Mouse (Mus musculus) gastrocnemius, postnatal 25 days (tissue): Measurements from ENCODE around the gene Otub2. TPM values are rescaled to one million over a fixed set of nuclear protein-coding genes. Genes with fewer than 3 reads are reported as not detected.
"Not testable (repeated sequence)": the region's sequence is repeated elsewhere in the genome, so short reads cannot be mapped to it uniquely, and the experiment has no call there.

Source experiments
- DNase-seq: peaks from one replicate; pipeline ENCODE4 v3.0.0; 2022
- total RNA-seq, 2 experiments: library from RNA; stranded (reverse); gene quantifications; 1 replicate in 1 of 2; 2 replicates in 1 of 2; pipeline ENCODE4 v1.2.3; 2021

Gene Otub2
- total RNA-seq, 2 experiments from 2014 or later: 2.0 to 3.5 TPM

- not testable (repeated sequence) for DNase-seq
These were observed 55.8 kb downstream of the Otub2 start for GRCm38 (mm10) chr12:103444261-103444660.

GRCm38 (mm10) chr12:103445060-103445459, 56.6 kb downstream of the Otub2 start:
- no peak for DNase-seq

DNA sequence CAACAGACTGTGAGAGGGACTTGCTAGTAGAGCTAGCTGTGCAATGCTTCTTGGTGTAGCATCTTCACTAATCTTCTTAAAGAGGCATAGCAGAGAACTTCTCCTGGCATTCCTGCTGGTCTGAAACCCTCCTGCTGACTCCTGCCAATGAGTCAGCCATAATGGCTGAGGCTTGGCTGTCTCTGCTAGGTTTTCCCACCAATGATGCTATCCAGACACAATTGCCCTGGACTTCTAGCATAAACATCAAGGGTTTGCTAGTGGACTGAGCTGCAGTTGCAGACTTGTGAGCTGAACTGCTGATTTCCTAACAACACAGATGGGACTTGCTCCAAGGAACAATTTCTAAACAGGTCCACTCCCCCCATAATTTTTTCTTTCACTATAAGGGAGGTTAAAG, 64.9 kb downstream of the Otub2 start:
- DNase-seq: no peak

Other genes with a start within 250 kb of the Otub2 start
- 10 to 100 TPM; 20.1 to 21.1 TPM for gene Prima1, start 146.5 kb upstream of the Otub2 start, total RNA-seq
- not detected for gene Fam181a, start 77.7 kb upstream of the Otub2 start, total RNA-seq
- 100 to 1,000 TPM; 196 to 518 TPM for gene Asb2, start 32.7 kb upstream of the Otub2 start, total RNA-seq
- under 1 TPM; 0.46 to 0.74 TPM for gene 9330161L09Rik, start 19.1 kb downstream of the Otub2 start, total RNA-seq
- 10 to 100 TPM; 54.4 to 59.7 TPM for gene Ddx24, start 37.1 kb downstream of the Otub2 start, total RNA-seq
- gene Ifi27, start 45.5 kb downstream of the Otub2 start, total RNA-seq: 10 to 100 TPM; 62.8 to 80.9 TPM
- 10 to 100 TPM in 1 of 2 experiments, 1 to 10 TPM in 1; 6.4 to 44.3 TPM for gene Ifi27l2a, start 55.0 kb downstream of the Otub2 start, total RNA-seq
- not detected for gene Ifi27l2b, start 68.5 kb downstream of the Otub2 start, total RNA-seq
- gene Ppp4r4, start 143.6 kb downstream of the Otub2 start, total RNA-seq: under 1 TPM; 0.29 to 0.33 TPM
- gene Serpina10, start 242.8 kb downstream of the Otub2 start, total RNA-seq: not detected